Mouse (Mus musculus) B cell, adult 2 months (primary cell): ENCODE data around the gene Fam168b.

Experiments used
- DNase-seq, 2 experiments: peaks; one replicate each; pipeline ENCODE4 v3.0.0; 2022

Gene Fam168b

GRCm38 (mm10) chr1:34850343-34851136 lies 7.7 kb upstream of the Fam168b start:
- no peak for DNase-seq

GRCm38 (mm10) chr1:34849745-34850342 lies 7.0 kb upstream of the Fam168b start, which contains the start of gene Plekhb2:
Gene Plekhb2 (plus strand): TSS chr1:34849976.
- DNase-seq: peak; percentile 85 to 89

GRCm38 (mm10) chr1:34847070-34847469 lies 4.2 kb upstream of the Fam168b start:
- DNase-seq: no peak

- peak; percentile 67 to 77 for DNase-seq
Observed at GRCm38 (mm10) chr1:34842389-34842861, 440 bp downstream of the Fam168b start.

GRCm38 (mm10) chr1:34841709-34842388 lies 1.0 kb downstream of the Fam168b start:
- DNase-seq: no peak

GRCm38 (mm10) chr1:34839241-34839640 lies 3.6 kb downstream of the Fam168b start:
- peak; percentile 55 to 57 for DNase-seq

GRCm38 (mm10) chr1:34837951-34838689 lies 4.7 kb downstream of the Fam168b start:
- DNase-seq: peak; percentile 53 to 58

- no peak for DNase-seq
Observed at GRCm38 (mm10) chr1:34834904-34835303, 8.0 kb downstream of the Fam168b start.

- no peak for DNase-seq
Observed at GRCm38 (mm10) chr1:34831381-34831780, 11.5 kb downstream of the Fam168b start.

- no peak for DNase-seq
Observed at GRCm38 (mm10) chr1:34830934-34831333, 11.9 kb downstream of the Fam168b start.

- no peak for DNase-seq
Observed at GRCm38 (mm10) chr1:34828528-34829294, 14.2 kb downstream of the Fam168b start.

- peak; percentile 41 to 46 for DNase-seq
Observed at GRCm38 (mm10) chr1:34827900-34828299, 15.0 kb downstream of the Fam168b start.

GRCm38 (mm10) chr1:34825909-34826308 lies 17.0 kb downstream of the Fam168b start:
- no peak for DNase-seq

- DNase-seq: no peak
Observed at GRCm38 (mm10) chr1:34824208-34824607, 18.7 kb downstream of the Fam168b start.

GRCm38 (mm10) chr1:34823353-34823752 lies 19.5 kb downstream of the Fam168b start:
- no peak for DNase-seq

- no peak for DNase-seq
Observed at GRCm38 (mm10) chr1:34822746-34823145, 20.1 kb downstream of the Fam168b start.

- no peak for DNase-seq
Observed at GRCm38 (mm10) chr1:34822003-34822402, 20.9 kb downstream of the Fam168b start.

GRCm38 (mm10) chr1:34821411-34821810 lies 21.5 kb downstream of the Fam168b start:
- DNase-seq: no peak

- DNase-seq: no peak
Observed at GRCm38 (mm10) chr1:34819225-34819910, 23.5 kb downstream of the Fam168b start.

- no peak for DNase-seq
Observed at GRCm38 (mm10) chr1:34815843-34816242, 27.0 kb downstream of the Fam168b start.
